Mouse (Mus musculus) heart, embryonic 11.5 days (tissue): Measurements from ENCODE around the gene Fam90a1a. TPM values are rescaled to one million over a fixed set of nuclear protein-coding genes. Genes with fewer than 3 reads are reported as not detected.

Source experiments
- ATAC-seq: fragments of 200-750 bp; cut with Nextera tagmentation; replicated peaks from 2 replicates; pipeline ENCODE4 v1.8.0; 2017; ENCODE audit warnings: moderate library complexity; ENCODE audit not compliant: insufficient number of reproducible peaks, low FRiP score, low TSS enrichment
- H3K27ac ChIP-seq: fragments of 300-500 bp; sonication (generic); 2 replicates; pipeline ENCODE4 v1.5.1; 2014; ENCODE audit warnings: mild to moderate bottlenecking, low read depth, low read length
- H3K27me3 ChIP-seq: fragments of 300-500 bp; sonication (generic); 2 replicates; pipeline ENCODE4 v1.6.1; 2014; ENCODE audit warnings: mild to moderate bottlenecking, low read length, mixed read lengths; ENCODE audit not compliant: control insufficient read depth, insufficient read depth
- H3K36me3 ChIP-seq: fragments of 300-500 bp; sonication (generic); 2 replicates; pipeline ENCODE4 v1.6.1; 2014; ENCODE audit warnings: mild to moderate bottlenecking, low read length, moderate library complexity, mixed read lengths; ENCODE audit not compliant: control insufficient read depth, insufficient read depth
- H3K4me1 ChIP-seq: fragments of 300-500 bp; sonication (generic); 2 replicates; pipeline ENCODE4 v1.6.1; 2014; ENCODE audit warnings: low read length; ENCODE audit not compliant: control insufficient read depth, insufficient read depth
- H3K4me2 ChIP-seq: fragments of 300-500 bp; sonication (generic); 2 replicates; pipeline ENCODE4 v1.6.1; 2014; ENCODE audit warnings: mild to moderate bottlenecking, moderate library complexity
- H3K4me3 ChIP-seq: fragments of 300-500 bp; sonication (generic); 2 replicates; pipeline ENCODE4 v1.5.1; 2014; ENCODE audit warnings: low read depth, low read length
- H3K9ac ChIP-seq: fragments of 300-500 bp; sonication (generic); 2 replicates; pipeline ENCODE4 v1.6.1; 2014; ENCODE audit warnings: mild to moderate bottlenecking, low read depth, low read length, moderate library complexity
- H3K9me3 ChIP-seq: fragments of 300-500 bp; sonication (generic); replicated peaks from 2 replicates; pipeline ENCODE4 v1.6.1; 2016; ENCODE audit warnings: low read length; ENCODE audit not compliant: control insufficient read depth
- WGBS: fragments of 180-500 bp; shearing (Covaris S2); extraction: QIAGEN DNeasy Blood & Tissue Kit; methylation state at CpG from one replicate; pipeline ENCODE4 v1.1.7; 2014; ENCODE audit not compliant: insufficient replicate concordance; 5-methylcytosine and 5-hydroxymethylcytosine counted together
- polyA plus RNA-seq: library from polyadenylated mRNA; unstranded; fragments of >200 nt; fragmentation: Nextera tagmentation; extraction: Ambion mirVana; gene quantifications from 2 replicates; pipeline ENCODE4 v1.2.1, GENCODE M21; 2014

The Fam90a1a gene
- polyA plus RNA-seq, 1 experiment from 2014 or later = not detected

- Histone ChIP-seq H3K4me2 (no peak overlapping the region), H3K27me3 (no peaks in the 10 kb centered on the region), H3K9me3 (no peaks in the 10 kb centered on the region), H3K4me1 (no peaks in the 10 kb centered on the region), H3K4me3 (no peak overlapping the region), H3K27ac (no peak overlapping the region), H3K9ac (no peak overlapping the region), H3K36me3 (no peaks in the 10 kb centered on the region)
- 72% methylated on average over 14 of the region's 14 CpGs for WGBS
- ATAC-seq = no peak
These were observed 46.4 kb downstream of the Fam90a1a start for GRCm38 (mm10) chr8:22004750-22005522.

- ATAC-seq = no peak
- no peaks in the 10 kb centered on the region for H3K4me1 ChIP-seq
- WGBS = 75% methylated on average over 6 of the region's 6 CpGs
These were observed 47.9 kb downstream of the Fam90a1a start for GRCm38 (mm10) chr8:22006423-22006822.

GRCm38 (mm10) chr8:22009403-22009802 lies 50.9 kb downstream of the Fam90a1a start:
- Histone ChIP-seq H3K27me3 (no peaks in the 10 kb centered on the region), H3K36me3 (no peaks in the 10 kb centered on the region), H3K4me1 (no peaks in the 10 kb centered on the region), H3K4me2 (no peak overlapping the region), H3K9ac (no peak overlapping the region), H3K9me3 (no peaks in the 10 kb centered on the region), H3K4me3 (no peak overlapping the region), H3K27ac (no peak overlapping the region)
- no peak for ATAC-seq
- WGBS = 47% methylated on average over 3 of the region's 3 CpGs

More at GRCm38 (mm10) chr8:22006423-22006822, 47.9 kb downstream of the Fam90a1a start:
- Histone ChIP-seq H3K4me2 (no peak overlapping the region), H3K36me3 (no peaks in the 10 kb centered on the region), H3K9ac (no peak overlapping the region), H3K27me3 (no peaks in the 10 kb centered on the region), H3K27ac (no peak overlapping the region), H3K9me3 (no peaks in the 10 kb centered on the region), H3K4me3 (no peak overlapping the region)

- WGBS = 81% methylated on average over 24 of the region's 24 CpGs
These were observed 54.7 kb downstream of the Fam90a1a start for GRCm38 (mm10) chr8:22013034-22013707.

More at GRCm38 (mm10) chr8:22013034-22013707, 54.7 kb downstream of the Fam90a1a start:
- no peaks in the 10 kb centered on the region for H3K4me1 ChIP-seq
- H3K4me3 ChIP-seq = no peak overlapping the region
- H3K27ac ChIP-seq = no peak overlapping the region
- no peaks in the 10 kb centered on the region for H3K36me3 ChIP-seq
- no peak for ATAC-seq
- H3K9ac ChIP-seq = no peak overlapping the region
- H3K9me3 ChIP-seq = no peaks in the 10 kb centered on the region
- H3K27me3 ChIP-seq = no peaks in the 10 kb centered on the region
- no peak overlapping the region for H3K4me2 ChIP-seq

Other genes with a start within 250 kb of the Fam90a1a start
- not detected in 2 replicates for gene Defa24, start 224.2 kb upstream of the Fam90a1a start, polyA plus RNA-seq
- gene Defb50, start 135.2 kb upstream of the Fam90a1a start, polyA plus RNA-seq = not detected in 2 replicates
- gene Defb2, start 118.8 kb upstream of the Fam90a1a start, polyA plus RNA-seq = not detected in 2 replicates
- gene Defb10, start 99.8 kb upstream of the Fam90a1a start, polyA plus RNA-seq = not detected in 2 replicates
- not detected in 2 replicates for gene Defb9, start 73.3 kb upstream of the Fam90a1a start, polyA plus RNA-seq
- not detected in 2 replicates for gene Defb11, start 52.3 kb upstream of the Fam90a1a start, polyA plus RNA-seq
- gene Defb15, start 26.0 kb upstream of the Fam90a1a start, polyA plus RNA-seq = not detected in 2 replicates
- not detected in 2 replicates for gene Defb35, start 20.4 kb upstream of the Fam90a1a start, polyA plus RNA-seq
- not detected in 2 replicates for gene Defb13, start 12.0 kb upstream of the Fam90a1a start, polyA plus RNA-seq
- not detected in 2 replicates for gene Ccdc70, start 11.1 kb downstream of the Fam90a1a start, polyA plus RNA-seq
- 2.9 and 3.6 TPM in 2 replicates for gene Atp7b, start 101.6 kb downstream of the Fam90a1a start, polyA plus RNA-seq
- 27.0 and 31.5 TPM in 2 replicates for gene Alg11, start 102.0 kb downstream of the Fam90a1a start, polyA plus RNA-seq
- 0.27 TPM in 1 of 2 replicates, not detected in the other for gene Nek5, start 166.3 kb downstream of the Fam90a1a start, polyA plus RNA-seq
- 5.8 and 7.8 TPM in 2 replicates for gene Nek3, start 207.7 kb downstream of the Fam90a1a start, polyA plus RNA-seq
- gene Ckap2, start 227.1 kb downstream of the Fam90a1a start, polyA plus RNA-seq = 37.4 and 37.6 TPM in 2 replicates
- 27.7 and 29.6 TPM in 2 replicates for gene Vps36, start 234.1 kb downstream of the Fam90a1a start, polyA plus RNA-seq